Mouse (Mus musculus) CH12.LX (cell line): Measurements from ENCODE around the gene Pds5b. TPM values are rescaled to one million over a fixed set of nuclear protein-coding genes. Genes with fewer than 3 reads are reported as not detected.
"Not testable (repeated sequence)": the region's sequence is repeated elsewhere in the genome, so short reads cannot be mapped to it uniquely, and the experiment has no call there.

Experiments used
- DNase-seq: peaks from one replicate; pipeline ENCODE4 v3.0.0-alpha.2; 2013; ENCODE audit errors: extremely low read depth
- H3K27ac ChIP-seq: 2 replicates; pipeline ENCODE4 v1.5.1; 2012; ENCODE audit warnings: low read depth, mild to moderate bottlenecking, control low read depth, moderate library complexity; ENCODE audit not compliant: insufficient read depth
- H3K27me3 ChIP-seq: replicated peaks from 2 replicates; pipeline ENCODE3; 2012; ENCODE audit warnings: inconsistent platforms
- H3K36me3 ChIP-seq, 2 experiments: replicated peaks in 1 of 2; 2 replicates each; pipeline versions ENCODE3 to v1.6.1; 2012; ENCODE audit warnings: inconsistent platforms in 1 of 2, low read length in 1 of 2, mild to moderate bottlenecking in 1 of 2, mixed read lengths in 1 of 2, moderate library complexity in 1 of 2; ENCODE audit not compliant: control insufficient read depth in 1 of 2, insufficient read depth in 1 of 2
- H3K4me1 ChIP-seq, 2 experiments: 2 replicates each; pipeline ENCODE4 v1.6.1; 2012; ENCODE audit warnings: inconsistent platforms in 1 of 2, moderate library complexity in 1 of 2; ENCODE audit not compliant: insufficient read depth in 2 of 2, control insufficient read depth in 1 of 2
- H3K4me2 ChIP-seq: 2 replicates; pipeline ENCODE4 v1.6.1; 2012; ENCODE audit warnings: low read depth, mild to moderate bottlenecking, control low read depth; ENCODE audit not compliant: poor library complexity, insufficient read depth, severe bottlenecking
- H3K4me3 ChIP-seq, 3 experiments: fragments of 150-350 bp in 1 of 3; sonication (generic) in 1 of 3; replicated peaks in 1 of 3; 2 replicates each; pipeline versions ENCODE3 to v1.5.1; 2011 to 2012; ENCODE audit warnings: low read depth in 2 of 3, low read length in 2 of 3, mild to moderate bottlenecking in 2 of 3, moderate library complexity in 2 of 3, control low read depth in 1 of 3, improper control_type of control experiment in 1 of 3, inconsistent platforms in 1 of 3, mixed read lengths in 1 of 3; ENCODE audit not compliant: poor library complexity in 1 of 3
- H3K79me2 ChIP-seq: replicated peaks from 2 replicates; pipeline ENCODE4 v1.6.1; 2012; ENCODE audit warnings: mild to moderate bottlenecking, moderate library complexity; ENCODE audit not compliant: control insufficient read depth, poor library complexity, insufficient read depth, severe bottlenecking; ENCODE audit errors: extremely low read depth
- H3K9ac ChIP-seq: 2 replicates; pipeline ENCODE4 v1.6.1; 2012; ENCODE audit warnings: low read depth, mild to moderate bottlenecking, control low read depth, moderate library complexity; ENCODE audit not compliant: insufficient read depth
- H3K9me3 ChIP-seq: replicated peaks from 2 replicates; pipeline ENCODE3; 2012; ENCODE audit warnings: low read length, inconsistent platforms, mixed read lengths
- BHLHE40 ChIP-seq: IDR thresholded peaks from 2 replicates; pipeline ENCODE4 v1.6.1; 2011; ENCODE audit warnings: mild to moderate bottlenecking, low read depth, low read length, improper control_type of control experiment
- CTCF ChIP-seq, 2 experiments: IDR thresholded peaks in 1 of 2; conservative IDR thresholded peaks in 1 of 2; 2 replicates each; pipeline ENCODE4 v1.5.1; 2011 to 2012; ENCODE audit warnings: low read depth in 2 of 2, low read length in 2 of 2, improper control_type of control experiment in 1 of 2, inconsistent platforms in 1 of 2, mild to moderate bottlenecking in 1 of 2, moderate library complexity in 1 of 2
- ELF1 ChIP-seq: IDR thresholded peaks from 2 replicates; pipeline ENCODE4 v1.6.1; 2014; ENCODE audit warnings: low read depth, mild to moderate bottlenecking, inconsistent platforms, low read length, improper control_type of control experiment
- GABPA ChIP-seq: IDR thresholded peaks from 2 replicates; pipeline ENCODE4 v1.6.1; 2012; ENCODE audit warnings: low read depth, low read length, improper control_type of control experiment, inconsistent platforms; ENCODE audit not compliant: insufficient replicate concordance
- JUND ChIP-seq: conservative IDR thresholded peaks from 2 replicates; pipeline ENCODE4 v1.6.1; 2011; ENCODE audit warnings: low read depth, low read length, improper control_type of control experiment
- MEF2A ChIP-seq: IDR thresholded peaks from 2 replicates; pipeline ENCODE4 v1.6.1; 2014; ENCODE audit warnings: low read depth, mild to moderate bottlenecking, inconsistent platforms, low read length, improper control_type of control experiment, borderline replicate concordance
- NELFE ChIP-seq: IDR thresholded peaks from 2 replicates; pipeline ENCODE4 v1.6.1; 2011; ENCODE audit warnings: low read depth, low read length, improper control_type of control experiment
- POLR2A ChIP-seq: IDR thresholded peaks from 2 replicates; pipeline ENCODE4 v1.6.1; 2011; ENCODE audit warnings: low read depth, mild to moderate bottlenecking, improper control_type of control experiment, low read length
- RAD21 ChIP-seq: IDR thresholded peaks from 2 replicates; pipeline ENCODE4 v1.6.1; 2011; ENCODE audit warnings: low read depth, mild to moderate bottlenecking, low read length, improper control_type of control experiment, moderate library complexity
- RCOR1 ChIP-seq: conservative IDR thresholded peaks from 2 replicates; pipeline ENCODE4 v1.6.1; 2012; ENCODE audit warnings: low read depth, mild to moderate bottlenecking, inconsistent platforms, low read length, improper control_type of control experiment
- SIN3A ChIP-seq: IDR thresholded peaks from 2 replicates; pipeline ENCODE4 v1.6.1; 2012; ENCODE audit warnings: low read length, improper control_type of control experiment, inconsistent platforms
- SMC3 ChIP-seq: IDR thresholded peaks from 2 replicates; pipeline ENCODE4 v1.6.1; 2011; ENCODE audit warnings: low read depth, low read length, improper control_type of control experiment
- TBP ChIP-seq: conservative IDR thresholded peaks from 2 replicates; pipeline ENCODE4 v1.6.1; 2011; ENCODE audit warnings: low read depth, low read length, improper control_type of control experiment
- ZC3H11A ChIP-seq: IDR thresholded peaks from 2 replicates; pipeline ENCODE4 v1.6.1; 2012; ENCODE audit warnings: low read depth, mild to moderate bottlenecking, inconsistent platforms, low read length, improper control_type of control experiment
- ZKSCAN1 ChIP-seq: IDR thresholded peaks from 2 replicates; pipeline ENCODE4 v1.6.1; 2012; ENCODE audit warnings: low read depth, inconsistent platforms, low read length, improper control_type of control experiment, borderline replicate concordance
- ZNF384 ChIP-seq: IDR thresholded peaks from 2 replicates; pipeline ENCODE4 v1.6.1; 2012; ENCODE audit warnings: low read depth, low read length, improper control_type of control experiment, inconsistent platforms
- dilution Hi-C: fragments of 300-500 bp; cut with MboI; formaldehyde crosslinking; loops from 2 replicates; pipeline ENCODE4 v1.14.3; 2020; ENCODE audit warnings: low sequenced_read_pairs; ENCODE audit not compliant: extremely low pct_unique_long_range_greater_than_20kb, extremely low pct_ligation_motif_present
- in situ Hi-C: fragments of 300-500 bp; cut with MboI; formaldehyde crosslinking; loops from 3 replicates; pipeline ENCODE4 v1.14.3; 2019; ENCODE audit warnings: low sequenced_read_pairs, low pct_ligation_motif_present, low pct_unique_long_range_greater_than_20kb, mixed read lengths
- polyA plus RNA-seq: library from polyadenylated mRNA; unstranded; fragments of >175 nt; gene quantifications from 2 replicates; pipeline ENCODE4 v1.2.1, GENCODE M21; 2012; ENCODE audit warnings: low read depth; ENCODE audit not compliant: insufficient read length
- total RNA-seq, 2 experiments: library from RNA; depleted of rRNA; stranded (reverse); fragments of 300-350 nt in 1 of 2; fragments of >200 nt in 1 of 2; gene quantifications; 2 replicates each; pipeline ENCODE4 v1.2.3; 2012 to 2014

Gene Pds5b
- total and polyA plus RNA-seq, 3 experiments = 14.3 to 31.1 (median 27.4) TPM

- H3K4me1 ChIP-seq = peaks cover 0 to 13% of the 10 kb centered on the region in 2 experiments; a peak in 2 of 4 replicates
- in situ Hi-C loops = no loop called here
- H3K27me3 ChIP-seq = no peaks in the 10 kb centered on the region
- H3K36me3 ChIP-seq = peaks cover 2 to 27% of the 10 kb centered on the region in 2 experiments
- dilution Hi-C loops = no loop called here
- H3K4me2 ChIP-seq = no peak overlapping the region
- H3K9me3 ChIP-seq = no peaks in the 10 kb centered on the region
- peaks cover 4% of the 10 kb centered on the region for H3K79me2 ChIP-seq
- DNase-seq = peak; percentile 70
- H3K9ac ChIP-seq = no peak overlapping the region
- no peak overlapping the region for H3K27ac ChIP-seq
- no peak overlapping the region for H3K4me3 ChIP-seq
- TF ChIP-seq SMC3 = peak; percentile 62
- no peak for TF ChIP-seq ZNF384
- peak; percentile 38 for TF ChIP-seq RAD21
- TF ChIP-seq ZC3H11A = no peak
- no peak for TF ChIP-seq GABPA
- TF ChIP-seq CTCF (conservative IDR thresholded peaks at IDR 0.05 in 1 of 2, IDR thresholded peaks at IDR 0.05 in 1 of 2; ENCODE audit: low read depth in 2 of 2, low read length in 2 of 2) = peak; percentile 61 to 75; a peak in 3 of 4 replicates
- TF ChIP-seq MEF2A = no peak
Observed at GRCm38 (mm10) chr5:150717775-150718174, 44.2 kb downstream of the Pds5b start.

- H3K9me3 ChIP-seq = no peaks in the 10 kb centered on the region
- H3K4me3 ChIP-seq = no peak overlapping the region
- no peaks in the 10 kb centered on the region for H3K27me3 ChIP-seq
- TF ChIP-seq CTCF (conservative IDR thresholded peaks at IDR 0.05 in 1 of 2, IDR thresholded peaks at IDR 0.05 in 1 of 2; ENCODE audit: low read depth in 2 of 2, low read length in 2 of 2) = no peak
- no peak for TF ChIP-seq ZKSCAN1
- TF ChIP-seq TBP = no peak
- no peak for TF ChIP-seq GABPA
- no peak for TF ChIP-seq POLR2A
- no peak for TF ChIP-seq ELF1
- TF ChIP-seq JUND = no peak
- no peak for TF ChIP-seq NELFE
- TF ChIP-seq RAD21 = no peak
- no peak for TF ChIP-seq RCOR1
- TF ChIP-seq MEF2A = no peak
- TF ChIP-seq BHLHE40 = no peak
- no peak for TF ChIP-seq SIN3A
- TF ChIP-seq, all 38 proteins: peak for 0
- in situ Hi-C loops (no loop called here), dilution Hi-C loops (no loop called here)
- Histone ChIP-seq H3K4me2 (no peak overlapping the region), H3K4me1 (no peaks in the 10 kb centered on the region), H3K9ac (no peak overlapping the region), H3K27ac (no peak overlapping the region), H3K36me3 (peaks cover 5 to 43% of the 10 kb centered on the region in 2 experiments), H3K79me2 (no peaks in the 10 kb centered on the region)
- DNase-seq = no peak
Observed at GRCm38 (mm10) chr5:150724641-150725040, 51.1 kb downstream of the Pds5b start.

GRCm38 (mm10) chr5:150737028-150737427 lies 63.5 kb downstream of the Pds5b start:
- H3K9ac ChIP-seq, H3K4me1 ChIP-seq, DNase-seq, dilution Hi-C loops, H3K27ac ChIP-seq, H3K4me2 ChIP-seq, H3K9me3 ChIP-seq, H3K4me3 ChIP-seq, in situ Hi-C loops, H3K27me3 ChIP-seq, H3K79me2 ChIP-seq: not testable (repeated sequence)
- peaks cover 6 to 34% of the 10 kb centered on the region in 2 experiments for H3K36me3 ChIP-seq
